Mouse (Mus musculus): ENCODE measurements around the gene B4galnt1. TPM values are rescaled to one million over a fixed set of nuclear protein-coding genes. Genes with fewer than 3 reads are reported as not detected.
"Not testable (repeated sequence)": the region's sequence is repeated elsewhere in the genome, so short reads cannot be mapped to it uniquely, and the experiment has no call there.

B4galnt1 gene
- total RNA-seq, 2 experiments from 2014 or later: 2.9 to 3.8 TPM

DNA sequence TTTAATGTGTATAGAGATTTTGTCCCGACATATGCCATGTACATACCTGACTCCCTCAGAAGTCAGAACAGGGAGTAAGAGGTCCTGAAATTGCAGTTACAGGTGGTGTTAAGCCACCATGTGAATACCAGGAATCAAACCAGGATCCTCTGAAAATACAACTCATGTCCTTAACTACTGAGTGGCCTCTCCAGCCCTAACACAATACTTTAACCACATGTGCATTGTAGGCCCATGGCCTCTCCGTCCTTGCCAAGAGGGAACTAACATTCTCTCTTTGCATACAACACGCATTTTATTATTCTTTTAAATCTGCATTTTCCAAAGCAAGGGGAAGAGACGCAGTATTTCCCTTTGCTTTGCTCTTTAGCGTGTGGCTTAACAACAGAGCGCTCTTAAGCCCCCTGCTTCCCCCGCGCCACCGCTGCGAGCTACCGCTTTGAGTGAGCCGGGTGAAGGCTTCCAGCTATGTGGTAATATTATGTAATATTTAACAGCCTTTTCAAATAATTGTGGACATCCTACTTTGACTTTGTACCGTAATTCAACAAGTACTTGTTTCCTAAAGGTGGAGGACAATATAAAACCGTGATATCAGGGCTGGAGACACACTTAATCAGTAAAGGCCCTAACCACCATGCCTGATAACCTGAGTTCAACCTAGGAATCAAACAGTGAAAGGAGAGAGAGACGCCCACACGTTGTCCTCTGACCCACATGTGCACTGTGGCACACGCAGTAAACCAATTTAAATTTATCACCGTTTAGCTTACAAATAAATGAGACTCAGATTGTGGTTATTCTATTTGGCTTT, 26.5 kb upstream of the B4galnt1 start:
- DNase-seq: no peak
- intact Hi-C loops (cut with DNase I): no loop called here

DNA sequence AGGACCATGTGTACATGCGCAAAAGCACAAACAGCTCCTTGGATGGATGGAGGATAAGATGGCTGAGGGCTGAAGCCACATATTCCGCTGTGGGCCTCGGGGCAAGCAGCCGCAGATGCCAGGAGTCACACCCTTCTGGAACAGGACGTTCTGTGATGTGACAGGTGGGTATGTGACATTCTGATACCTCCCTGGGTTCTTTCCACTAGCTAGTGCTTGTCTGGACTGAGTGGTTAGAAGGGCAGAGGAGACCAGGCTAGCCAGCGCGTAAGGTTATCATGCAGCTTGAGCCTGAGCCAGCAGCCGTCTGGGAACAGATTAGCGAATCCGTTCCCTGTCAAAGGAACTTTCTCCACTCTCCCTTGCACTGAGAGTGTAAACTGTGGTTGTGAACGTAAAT, 24.1 kb upstream of the B4galnt1 start:
- no peak for DNase-seq
- intact Hi-C loops (cut with DNase I): no loop called here

DNA sequence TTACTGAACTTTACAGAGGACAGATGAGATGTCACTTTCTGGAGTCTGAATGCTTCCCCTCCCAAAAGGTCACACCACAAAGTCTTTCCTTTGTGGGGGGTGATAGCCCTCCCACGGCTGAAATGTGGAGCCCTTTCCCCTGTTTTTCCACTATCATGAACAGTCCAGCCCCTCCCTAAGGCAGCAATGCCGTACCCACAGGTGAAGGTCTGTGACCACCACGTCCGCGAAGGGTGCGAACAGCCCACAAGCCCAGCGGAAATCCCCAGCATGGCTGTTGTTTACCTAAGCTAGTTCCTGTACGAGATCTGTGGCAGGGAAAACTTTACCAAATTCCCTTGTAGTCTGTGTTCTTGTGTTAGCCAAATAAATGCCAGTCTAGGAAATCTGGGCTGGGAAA, 23.5 kb upstream of the B4galnt1 start:
- intact Hi-C loops (cut with DNase I): no loop called here
- DNase-seq: no peak

DNA sequence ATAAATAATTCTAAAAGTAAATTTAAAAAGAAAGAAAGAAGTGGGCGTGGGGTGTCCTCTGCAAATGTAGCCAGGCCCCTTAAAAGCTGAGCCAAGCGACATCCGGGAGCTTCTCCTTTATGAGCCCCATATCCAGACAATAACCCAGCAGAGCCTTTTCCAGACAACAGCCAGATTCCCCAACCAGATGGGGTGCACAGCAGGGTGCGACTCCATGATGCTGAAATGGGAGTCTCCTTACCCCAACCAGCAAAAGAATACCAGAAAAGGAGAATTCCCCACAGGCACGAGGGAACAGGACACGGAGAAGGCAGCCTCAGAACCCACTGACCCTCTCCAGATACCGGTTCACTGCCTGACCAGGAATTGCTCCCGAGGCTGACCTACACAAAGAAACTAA, 21.8 kb upstream of the B4galnt1 start:
- intact Hi-C loops (cut with DNase I): no loop called here
- no peak for DNase-seq

DNA sequence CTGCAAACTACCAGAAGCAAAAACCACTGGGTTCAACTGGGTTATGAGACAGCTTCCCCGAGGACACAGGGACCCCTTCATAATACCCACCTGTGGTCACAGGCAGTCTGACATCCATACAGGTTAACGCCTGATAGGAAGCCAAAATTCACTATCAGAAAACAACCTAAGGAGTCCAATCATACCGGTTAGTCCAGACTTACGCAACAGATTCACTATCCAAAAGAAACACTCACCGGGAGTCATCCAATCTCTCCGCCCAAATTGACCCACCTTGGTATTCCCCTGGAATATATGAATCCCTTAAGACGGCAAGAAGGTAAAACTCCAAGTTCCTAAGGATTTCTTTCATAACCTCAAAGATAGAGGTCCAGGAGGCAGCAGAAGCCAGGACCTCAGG, 20.5 kb upstream of the B4galnt1 start:
- intact Hi-C loops (cut with DNase I): no loop called here
- no peak for DNase-seq

DNA sequence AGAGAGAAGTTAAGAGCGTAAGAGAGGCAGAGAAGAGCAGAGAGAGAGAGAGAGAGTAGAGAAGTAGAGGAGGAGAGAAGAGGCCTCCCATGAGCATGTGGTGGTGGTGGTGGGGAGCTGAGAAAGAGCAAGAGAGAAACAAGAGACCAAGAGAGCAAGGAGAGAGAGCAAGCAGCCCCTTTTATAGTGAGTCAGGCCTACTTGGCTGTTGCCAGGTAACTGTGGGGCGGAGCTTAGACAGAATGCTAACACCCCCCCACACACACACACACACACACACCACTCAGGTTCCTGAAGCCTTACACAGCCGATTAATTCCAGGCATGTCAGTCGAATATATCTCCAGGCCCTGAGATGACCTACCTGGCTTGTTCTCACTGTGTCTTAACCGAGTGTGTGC, 19.7 kb upstream of the B4galnt1 start:
- no peak for DNase-seq
- intact Hi-C loops (cut with DNase I): no loop called here

DNA sequence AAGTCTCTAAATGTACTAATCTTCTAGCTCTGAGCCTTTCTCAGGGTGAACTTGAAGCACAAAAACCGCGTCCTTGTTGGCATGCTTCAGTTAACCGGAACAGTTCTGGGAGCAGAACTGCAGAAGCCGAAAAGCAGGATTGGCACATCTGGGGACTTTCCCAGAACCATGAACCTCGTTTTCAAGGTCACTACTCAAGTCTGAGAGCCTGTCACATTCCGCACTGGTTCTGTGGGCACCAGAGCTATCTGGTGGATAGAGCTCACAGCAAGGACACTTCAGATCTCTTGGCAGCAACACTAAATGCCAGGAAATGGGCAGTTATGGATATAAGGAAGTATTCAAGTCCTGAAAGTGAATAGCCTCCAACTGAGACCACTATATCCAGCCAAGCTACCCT, 17.9 kb upstream of the B4galnt1 start:
- intact Hi-C loops (cut with DNase I): no loop called here
- no peak for DNase-seq

DNA sequence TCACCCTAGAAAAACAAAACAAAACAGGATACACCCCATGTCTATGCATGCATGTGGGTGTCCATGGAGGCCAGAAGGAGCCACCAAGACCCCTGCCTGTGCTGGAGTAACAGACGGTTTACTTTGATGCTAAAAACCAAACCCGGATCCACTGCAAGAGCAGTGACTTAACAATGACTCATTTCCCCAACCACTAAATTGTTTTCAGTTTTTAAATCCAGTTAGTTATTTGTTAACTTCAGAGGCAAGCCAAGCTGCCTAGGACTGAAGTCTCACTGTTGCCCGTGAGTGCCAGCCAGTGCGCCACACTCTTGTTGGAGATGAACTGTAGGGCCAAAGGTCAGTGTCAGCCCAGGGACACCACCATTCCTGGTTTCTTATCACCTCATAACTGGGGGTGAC, 14.6 kb upstream of the B4galnt1 start:
- intact Hi-C loops (cut with DNase I): no loop called here

DNA sequence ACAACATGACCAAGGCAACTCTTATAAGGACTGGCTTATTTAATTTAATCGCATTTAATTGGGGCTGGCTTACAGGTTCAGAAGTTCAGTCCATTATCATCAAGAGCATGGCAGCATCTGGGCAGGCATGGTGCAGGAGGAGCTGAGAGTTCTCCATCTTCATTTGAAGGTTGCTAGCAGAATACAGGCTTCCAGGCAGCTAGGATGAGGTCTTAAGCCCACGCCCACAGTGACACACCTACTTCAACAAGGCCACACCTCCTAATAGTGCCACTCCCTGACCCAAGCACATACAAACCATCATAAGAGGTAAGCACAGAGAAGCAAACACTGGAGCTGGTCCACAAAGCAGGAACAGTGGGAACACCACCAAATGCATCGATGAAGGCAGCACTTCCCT, 13.8 kb upstream of the B4galnt1 start:
- DNase-seq; intact Hi-C loops (cut with DNase I): not testable (repeated sequence)

More for the DNA sequence above, 14.6 kb upstream of the B4galnt1 start:
- DNase-seq: no peak

DNA sequence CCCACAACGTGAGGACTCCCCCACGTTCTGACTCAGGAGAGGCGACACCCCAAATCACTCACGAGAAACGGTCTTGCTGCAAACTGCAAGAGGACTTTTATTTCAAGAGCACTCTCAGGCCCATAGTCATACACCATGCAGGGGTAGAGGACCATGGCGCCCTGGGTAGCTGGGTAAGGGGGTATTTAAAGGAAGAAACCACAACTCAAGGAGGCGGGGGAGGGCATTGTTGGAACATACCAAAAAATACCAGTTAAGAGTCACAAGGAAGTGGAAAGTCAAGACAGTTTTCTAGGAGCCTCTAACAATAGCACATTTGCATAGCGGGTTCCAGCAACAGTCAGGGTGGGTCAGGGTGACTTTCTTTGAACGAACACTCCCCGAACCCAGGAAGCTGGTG, 12.5 kb upstream of the B4galnt1 start:
- DNase-seq; intact Hi-C loops (cut with DNase I): not testable (repeated sequence)

DNA sequence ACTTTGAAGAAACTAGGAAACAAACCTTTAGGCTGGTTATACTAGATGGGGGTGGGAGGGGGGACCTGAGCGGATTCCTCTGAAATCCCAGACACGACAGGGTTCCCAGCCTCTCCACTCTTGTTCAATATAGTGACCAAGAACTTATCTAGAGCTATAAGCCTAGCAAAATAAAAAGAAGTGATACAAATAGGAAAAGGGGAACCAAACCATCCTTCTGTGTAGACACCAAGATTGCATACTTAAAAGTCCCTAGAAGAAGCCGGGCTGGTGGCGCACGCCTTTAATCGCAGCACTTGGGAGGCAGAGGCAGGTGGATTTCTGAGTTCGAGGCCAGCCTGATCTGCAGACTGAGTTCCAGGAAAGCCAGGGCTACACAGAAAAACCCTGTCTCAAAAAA, 11.7 kb upstream of the B4galnt1 start:
- DNase-seq: no peak
- intact Hi-C loops (cut with DNase I): no loop called here

DNA sequence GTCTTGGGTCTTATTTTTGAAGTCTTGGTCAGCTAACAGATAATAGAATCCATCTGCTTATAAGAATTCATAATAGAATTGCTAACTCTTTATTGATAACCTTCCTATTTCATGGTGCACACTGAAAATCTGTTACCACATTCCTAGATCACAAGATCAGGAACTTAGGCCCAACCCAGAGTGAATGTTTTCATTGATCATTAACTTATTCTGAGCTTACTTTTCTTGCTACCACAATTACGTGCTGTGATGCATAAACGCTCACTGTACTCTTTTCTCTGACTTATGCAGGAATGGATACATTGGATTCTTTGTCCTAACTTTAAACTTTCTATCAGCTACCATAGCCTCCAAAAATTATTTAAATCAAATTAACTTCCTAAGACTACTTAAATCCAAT, 10.8 kb upstream of the B4galnt1 start:
- no peak for DNase-seq
- intact Hi-C loops (cut with DNase I): no loop called here

DNA sequence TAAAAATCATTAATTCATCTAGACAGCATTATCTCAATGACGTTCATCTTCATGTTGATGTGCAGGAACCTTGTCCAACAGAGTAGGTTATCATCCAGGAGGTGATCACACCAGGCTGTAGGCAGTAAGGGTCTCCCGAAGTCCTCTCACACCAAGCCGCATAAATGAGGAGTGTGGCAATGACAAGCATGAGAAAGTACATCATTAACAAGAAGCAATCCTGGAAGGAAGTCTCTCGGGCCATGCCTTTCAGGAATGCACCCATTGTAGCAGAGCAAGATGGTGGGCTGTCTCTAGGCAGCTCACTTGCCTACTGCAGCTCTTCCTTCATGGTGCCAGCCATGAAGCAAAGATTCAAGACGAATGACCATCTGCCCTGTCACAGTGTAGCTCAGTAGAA, 10.4 kb upstream of the B4galnt1 start:
- DNase-seq: no peak
- intact Hi-C loops (cut with DNase I): no loop called here

DNA sequence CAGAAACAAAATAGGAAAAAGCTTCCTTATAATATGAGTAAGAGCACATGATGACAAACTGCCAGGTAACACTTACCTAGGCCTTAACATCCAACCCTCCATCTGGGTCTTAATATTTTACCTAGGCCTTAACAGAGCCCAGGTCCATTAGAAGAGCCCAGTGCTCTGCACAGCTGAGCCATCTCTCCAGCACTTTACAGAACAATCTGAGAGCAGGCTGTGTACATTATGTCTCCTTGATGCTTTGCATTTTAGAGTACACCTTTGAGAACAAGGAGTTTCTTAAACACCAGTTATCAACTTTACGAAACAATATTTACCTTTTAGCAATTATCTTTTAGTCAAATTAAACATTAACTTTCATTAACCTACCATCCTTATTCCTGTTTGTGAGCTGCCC, 8.9 kb upstream of the B4galnt1 start:
- no peak for DNase-seq
- intact Hi-C loops (cut with DNase I): no loop called here

DNA sequence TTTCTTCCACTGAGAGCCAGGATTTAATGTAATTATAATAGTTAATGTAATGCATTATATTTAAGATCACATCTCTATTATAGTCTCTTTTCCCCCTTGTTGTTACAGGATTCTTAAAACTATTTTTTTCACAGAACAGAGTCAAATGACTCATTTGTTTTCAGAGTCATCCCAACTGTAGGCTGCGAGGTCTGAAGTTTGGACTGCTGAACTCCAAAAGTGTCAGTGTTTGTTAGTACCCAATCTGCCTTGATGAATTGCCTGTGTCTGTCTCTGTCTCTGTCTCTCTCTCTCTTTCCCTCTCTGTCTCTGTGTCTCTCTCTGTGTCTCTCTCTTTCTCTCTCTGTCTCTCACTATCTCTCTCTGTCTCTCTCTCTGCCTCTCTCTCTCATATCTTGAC, 8.5 kb upstream of the B4galnt1 start:
- DNase-seq: no peak
- intact Hi-C loops (cut with DNase I): no loop called here

DNA sequence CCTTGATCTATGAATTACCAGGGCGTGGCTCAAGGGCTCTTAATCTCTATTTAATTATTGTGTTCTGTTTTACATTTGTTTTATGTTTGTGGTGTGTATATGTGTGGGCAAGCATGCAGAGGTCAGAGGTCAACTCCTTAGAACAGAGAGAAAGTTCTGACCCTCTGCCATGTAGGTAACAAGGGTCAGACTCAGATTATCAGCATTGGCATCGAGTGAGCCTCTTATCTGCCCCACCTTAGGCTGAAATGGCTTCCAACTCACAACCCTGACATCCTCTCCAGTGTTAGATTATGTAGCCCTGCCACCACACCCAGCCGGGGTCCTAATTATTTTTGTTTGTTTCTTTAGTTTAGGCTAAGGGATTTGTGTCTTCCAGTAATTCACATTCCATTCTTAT, 6.6 kb upstream of the B4galnt1 start:
- intact Hi-C loops (cut with DNase I): no loop called here
- DNase-seq: no peak

DNA sequence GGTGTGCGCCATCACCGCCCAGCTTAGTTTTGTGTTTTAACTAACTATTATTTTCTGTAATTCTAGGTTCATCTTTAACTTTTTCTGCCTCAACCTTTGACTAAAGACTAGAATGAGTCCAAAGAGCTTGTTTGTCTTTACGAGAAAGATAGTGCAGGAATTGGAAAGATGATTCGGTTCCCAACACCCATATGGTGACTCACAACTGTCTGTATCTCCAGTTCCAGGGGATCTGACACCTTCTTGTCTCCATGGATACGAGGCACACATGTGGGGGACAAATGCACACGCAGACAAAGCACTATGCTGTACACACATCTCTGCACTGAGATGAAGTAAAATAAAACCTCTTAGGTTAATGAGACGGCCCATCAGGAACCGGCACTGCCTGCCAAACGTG, 4.9 kb upstream of the B4galnt1 start:
- DNase-seq: no peak
- intact Hi-C loops (cut with DNase I): no loop called here

DNA sequence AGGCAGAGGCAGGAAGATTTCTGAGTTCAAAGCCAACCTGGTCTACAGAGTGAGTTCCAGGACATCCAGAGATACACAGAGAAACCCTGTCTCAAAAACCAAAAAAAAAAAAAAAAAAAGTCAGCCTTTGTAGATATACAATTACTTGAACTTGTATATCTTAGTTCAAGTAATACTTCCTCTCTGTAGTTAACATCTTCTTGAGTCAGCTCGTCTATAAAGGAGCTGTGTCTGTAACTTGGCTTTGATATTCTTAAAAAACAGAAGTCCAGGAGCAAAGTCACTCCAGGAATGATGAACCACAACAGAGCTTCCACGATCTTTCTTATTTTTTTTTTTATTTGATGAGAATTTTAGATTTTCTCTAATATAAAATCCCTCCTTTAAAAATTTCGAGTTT, 4.3 kb upstream of the B4galnt1 start:
- intact Hi-C loops (cut with DNase I): no loop called here
- no peak for DNase-seq

DNA sequence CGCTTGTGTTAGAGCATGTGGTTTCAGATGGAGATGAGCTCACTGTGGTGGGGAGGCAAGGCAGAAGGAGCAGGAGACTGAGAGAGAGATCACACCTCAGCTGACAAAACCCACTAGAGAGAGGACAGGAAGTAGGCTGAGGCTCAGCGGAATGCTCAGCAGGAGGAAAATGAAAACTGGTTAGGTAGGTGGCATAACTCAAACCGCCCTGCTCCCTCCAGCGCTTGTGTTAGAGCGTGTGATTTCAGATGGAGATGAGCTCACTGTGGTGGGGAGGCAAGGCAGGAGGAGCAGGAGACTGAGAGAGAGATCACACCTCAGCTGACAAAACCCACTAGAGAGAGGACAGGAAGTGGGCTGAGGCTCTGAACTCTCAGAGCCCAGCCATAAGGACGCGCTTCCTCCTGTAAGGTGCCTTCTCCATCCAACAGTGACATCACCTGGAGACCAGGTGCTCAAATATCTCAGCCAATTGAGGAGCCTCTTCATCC, 2.2 kb upstream of the B4galnt1 start:
- DNase-seq; intact Hi-C loops (cut with DNase I): not testable (repeated sequence)

DNA sequence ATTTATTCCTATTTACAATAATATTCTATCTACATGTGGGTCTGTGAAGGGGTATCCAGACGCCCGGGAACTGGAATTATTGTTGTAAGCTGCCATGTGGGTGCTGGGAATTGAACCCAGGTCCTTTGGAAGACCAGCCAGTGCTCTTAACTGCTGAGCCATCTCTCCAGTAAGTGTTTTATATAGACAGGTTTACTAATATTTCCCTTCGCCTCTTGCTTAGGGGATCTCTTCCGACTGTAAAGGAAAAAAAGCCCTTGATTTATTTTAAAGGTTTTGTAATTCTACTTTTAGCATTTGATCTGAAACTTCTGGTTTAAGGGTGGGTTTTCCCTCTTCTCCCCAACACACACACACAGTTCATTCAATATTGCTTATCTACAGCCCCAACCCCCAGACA, 835 bp upstream of the B4galnt1 start:
- intact Hi-C loops (cut with DNase I): loop anchor here (2.0 kb wide), 1 partner anchor 65 kb away; no protein-coding TSS in a partner anchor
- no peak for DNase-seq

DNA sequence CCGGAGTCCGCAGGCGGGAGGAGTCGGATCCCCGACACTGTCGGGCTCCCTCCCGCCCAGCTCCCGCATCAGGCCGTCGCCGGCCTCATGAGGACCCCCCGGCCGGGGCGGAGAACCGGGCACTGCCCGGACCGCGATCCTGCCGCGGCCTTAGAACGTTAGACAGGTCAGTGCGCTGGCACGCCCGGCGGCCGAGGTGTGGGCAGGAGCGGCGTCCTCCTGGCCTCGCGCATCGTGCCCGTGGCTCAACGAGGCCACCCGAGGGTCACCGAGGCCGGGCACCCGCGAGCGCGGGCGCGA, 279 bp downstream of the B4galnt1 start:
- intact Hi-C loops (cut with DNase I): loop anchor here (2.0 to 5.0 kb wide), 2 partner anchors 38 to 63 kb away; no protein-coding TSS in a partner anchor
- DNase-seq: no peak

DNA sequence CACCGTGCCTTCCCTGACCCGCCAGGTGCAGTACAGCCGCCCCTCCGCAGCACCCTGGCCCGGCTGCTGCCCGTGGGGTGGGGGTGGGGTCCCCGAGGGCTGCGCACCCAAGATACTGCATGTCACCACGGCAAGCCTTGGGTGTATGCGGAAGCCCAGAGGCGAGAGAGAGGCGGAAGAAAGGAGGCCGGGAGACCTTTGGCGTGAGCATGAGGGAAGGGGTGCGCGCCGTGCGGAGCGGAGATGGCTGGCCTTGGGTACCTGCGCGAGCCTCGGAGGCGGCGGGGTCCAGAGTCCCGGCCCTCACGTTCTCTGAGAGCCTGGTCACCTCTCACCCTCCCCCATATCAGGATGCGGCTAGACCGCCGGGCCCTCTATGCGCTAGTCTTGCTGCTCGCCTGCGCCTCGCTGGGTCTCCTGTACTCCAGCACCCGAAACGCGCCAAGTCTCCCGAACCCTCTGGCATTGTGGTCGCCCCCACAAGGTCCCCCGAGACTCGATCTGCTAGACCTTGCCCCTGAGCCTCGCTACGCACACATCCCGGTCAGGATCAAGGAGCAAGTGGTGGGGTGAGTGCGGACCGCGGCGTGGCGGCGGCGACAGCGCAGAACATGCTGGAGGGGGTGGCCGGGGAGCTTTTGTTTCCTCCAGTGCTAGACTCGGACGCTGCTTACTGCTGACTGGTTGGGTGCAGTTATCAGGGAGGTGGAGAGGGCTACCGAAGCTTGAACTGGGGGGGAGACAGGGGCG, 804 bp downstream of the B4galnt1 start:
- intact Hi-C loops (cut with DNase I): loop anchor here (2.0 to 5.0 kb wide), 2 partner anchors 39 to 63 kb away; no protein-coding TSS in a partner anchor
- DNase-seq: peak; percentile 40 to 42

Data from heart, postnatal 14 days (tissue).